Mouse (Mus musculus) forebrain, embryonic 16.5 days (tissue): ENCODE results near the gene Abcb4. TPM values are rescaled to one million over a fixed set of nuclear protein-coding genes. Genes with fewer than 3 reads are reported as not detected.

Experiments used
- ATAC-seq: fragments of 200-750 bp; cut with Nextera tagmentation; 2 replicates; pipeline ENCODE4 v1.8.0; 2017; ENCODE audit warnings: mild to moderate bottlenecking, moderate library complexity
- H3K27ac ChIP-seq: fragments of 300-500 bp; sonication (generic); 2 replicates; pipeline ENCODE4 v1.5.1; 2014; ENCODE audit warnings: low read length, control low read depth
- H3K27me3 ChIP-seq: fragments of 300-500 bp; sonication (generic); replicated peaks from 2 replicates; pipeline ENCODE4 v1.6.1; 2014; ENCODE audit warnings: low read length; ENCODE audit not compliant: control insufficient read depth, insufficient read depth
- H3K36me3 ChIP-seq: fragments of 300-500 bp; sonication (generic); 2 replicates; pipeline ENCODE4 v1.6.1; 2014; ENCODE audit not compliant: control insufficient read depth, insufficient read depth
- H3K4me1 ChIP-seq: fragments of 300-500 bp; sonication (generic); replicated peaks from 2 replicates; pipeline ENCODE4 v1.6.1; 2014; ENCODE audit warnings: low read length; ENCODE audit not compliant: control insufficient read depth, insufficient read depth
- H3K4me2 ChIP-seq: fragments of 300-500 bp; sonication (generic); 2 replicates; pipeline ENCODE4 v1.6.1; 2014; ENCODE audit warnings: mild to moderate bottlenecking, low read length, control low read depth
- H3K4me3 ChIP-seq: fragments of 300-500 bp; sonication (generic); replicated peaks from 2 replicates; pipeline ENCODE4 v1.5.1; 2014; ENCODE audit warnings: mild to moderate bottlenecking, low read length, control low read depth
- H3K9ac ChIP-seq: fragments of 300-500 bp; sonication (generic); replicated peaks from 2 replicates; pipeline ENCODE4 v1.6.1; 2014; ENCODE audit warnings: low read depth, low read length, control low read depth
- H3K9me3 ChIP-seq: fragments of 300-500 bp; sonication (generic); 2 replicates; pipeline ENCODE4 v1.6.1; 2016; ENCODE audit warnings: low read length; ENCODE audit not compliant: control insufficient read depth
- WGBS: fragments of 180-500 bp; shearing (Covaris S2); extraction: QIAGEN DNeasy Blood & Tissue Kit; methylation state at CpG from one replicate; pipeline ENCODE4 v1.1.7; 2014; 5-methylcytosine and 5-hydroxymethylcytosine counted together
- polyA plus RNA-seq: library from polyadenylated mRNA; unstranded; fragments of >200 nt; fragmentation: Nextera tagmentation; extraction: Ambion mirVana; gene quantifications from 2 replicates; pipeline ENCODE4 v1.2.1, GENCODE M21; 2015

Gene Abcb4
- polyA plus RNA-seq, 1 experiment from 2014 or later: 0.76 TPM

DNA sequence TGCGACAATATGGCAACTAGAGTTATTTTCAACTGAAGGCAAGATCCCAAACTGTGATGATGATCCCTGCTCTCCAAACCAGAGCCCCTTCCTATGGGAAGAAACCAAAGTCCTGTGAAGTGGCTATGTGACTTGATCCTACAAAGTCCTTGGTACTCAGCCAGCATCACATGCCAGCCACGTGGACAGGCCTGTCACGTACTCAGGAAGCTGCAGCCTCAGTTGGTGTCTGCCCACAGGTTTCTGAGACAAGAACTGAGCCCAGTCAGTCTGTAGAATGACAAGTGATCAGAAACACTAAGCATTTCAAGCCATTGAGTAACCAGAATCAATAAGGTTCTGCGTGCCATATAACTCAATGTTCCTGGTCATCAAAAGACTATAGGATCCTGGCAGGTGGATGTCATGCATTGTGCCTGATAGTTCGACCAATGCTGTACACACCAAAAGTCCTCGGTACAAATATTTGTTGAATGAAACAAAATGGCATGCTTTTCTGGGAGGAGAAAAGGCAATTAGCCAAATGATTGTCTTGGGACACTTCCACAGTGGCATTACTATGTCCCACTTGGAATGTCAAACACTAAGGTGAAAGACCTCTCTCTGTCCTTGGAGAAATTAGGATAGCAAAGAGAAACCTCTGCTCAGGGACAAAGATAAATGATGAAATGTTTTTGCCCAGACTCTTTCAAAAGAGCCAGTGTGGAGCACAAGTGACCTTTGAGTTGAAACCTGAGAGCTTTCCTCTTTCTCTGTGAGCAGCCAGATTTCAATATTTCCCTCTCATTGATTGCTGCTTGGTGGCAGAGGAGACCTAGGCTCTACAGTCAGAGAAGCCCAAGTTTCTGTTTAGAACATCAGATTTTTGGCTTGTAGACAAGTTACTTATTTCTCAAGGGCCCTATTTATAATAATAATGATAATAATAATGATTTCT lies 20.3 kb upstream of the Abcb4 start:
- WGBS: 88% methylated on average over 6 of the region's 6 CpGs
- no peak for ATAC-seq
- no peaks in the 10 kb centered on the region for H3K9me3 ChIP-seq

DNA sequence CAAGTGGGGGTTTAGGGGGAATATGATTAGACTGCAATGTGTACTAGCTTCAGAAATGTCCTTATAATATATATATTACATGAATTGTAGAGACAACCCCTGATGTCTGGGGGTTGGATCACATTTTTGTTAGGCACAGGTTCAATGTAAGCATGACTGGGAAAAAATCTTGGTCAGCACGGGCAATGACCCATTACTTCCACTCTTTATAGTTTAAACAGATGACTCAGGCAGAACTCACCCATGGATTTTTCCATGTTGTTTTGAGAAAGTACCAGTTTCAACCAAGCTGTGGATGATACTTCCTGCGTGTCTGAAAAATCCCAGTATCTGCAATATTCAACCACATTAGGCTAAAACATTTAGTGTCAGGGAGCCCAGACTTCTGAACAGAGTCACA lies 16.4 kb upstream of the Abcb4 start:
- no peaks in the 10 kb centered on the region for H3K36me3 ChIP-seq
- no peak overlapping the region for H3K4me3 ChIP-seq
- no peaks in the 10 kb centered on the region for H3K4me1 ChIP-seq
- H3K4me2 ChIP-seq: no peak overlapping the region
- no peak for ATAC-seq
- WGBS: 93% methylated on average over 2 of the region's 2 CpGs
- no peaks in the 10 kb centered on the region for H3K9me3 ChIP-seq
- no peak overlapping the region for H3K27ac ChIP-seq
- H3K27me3 ChIP-seq: no peaks in the 10 kb centered on the region
- H3K9ac ChIP-seq: no peak overlapping the region

More for the DNA sequence above, 20.3 kb upstream of the Abcb4 start:
- Histone ChIP-seq H3K4me3 (no peak overlapping the region), H3K9ac (no peak overlapping the region), H3K4me2 (no peak overlapping the region), H3K27me3 (no peaks in the 10 kb centered on the region), H3K4me1 (no peaks in the 10 kb centered on the region), H3K36me3 (no peaks in the 10 kb centered on the region), H3K27ac (no peak overlapping the region)

DNA sequence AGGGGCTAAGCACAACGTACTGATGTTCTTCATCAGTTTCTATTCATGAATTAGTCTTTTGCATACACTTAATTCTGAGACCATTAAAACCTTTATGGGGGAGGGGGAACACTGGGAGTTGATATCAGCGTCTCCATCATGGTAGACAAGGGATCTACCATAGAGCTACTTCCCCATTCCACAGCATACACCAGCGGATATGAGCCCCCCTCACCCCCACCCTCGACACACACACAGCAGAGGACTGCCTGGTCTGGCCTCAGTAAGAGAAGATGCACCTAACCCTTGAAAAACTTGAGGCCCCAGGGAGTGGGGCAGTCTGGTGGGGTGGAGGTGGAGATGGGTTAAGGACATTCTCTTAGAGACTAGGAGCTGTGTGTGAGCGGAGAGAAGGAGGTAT lies 15.7 kb upstream of the Abcb4 start:
- no peak for ATAC-seq
- WGBS: 81% methylated on average over 5 of the region's 5 CpGs
- H3K4me1 ChIP-seq: no peaks in the 10 kb centered on the region
- H3K36me3 ChIP-seq: no peaks in the 10 kb centered on the region
- no peak overlapping the region for H3K4me3 ChIP-seq
- H3K27ac ChIP-seq: no peak overlapping the region
- H3K9ac ChIP-seq: no peak overlapping the region
- no peaks in the 10 kb centered on the region for H3K9me3 ChIP-seq
- no peak overlapping the region for H3K4me2 ChIP-seq
- H3K27me3 ChIP-seq: no peaks in the 10 kb centered on the region

DNA sequence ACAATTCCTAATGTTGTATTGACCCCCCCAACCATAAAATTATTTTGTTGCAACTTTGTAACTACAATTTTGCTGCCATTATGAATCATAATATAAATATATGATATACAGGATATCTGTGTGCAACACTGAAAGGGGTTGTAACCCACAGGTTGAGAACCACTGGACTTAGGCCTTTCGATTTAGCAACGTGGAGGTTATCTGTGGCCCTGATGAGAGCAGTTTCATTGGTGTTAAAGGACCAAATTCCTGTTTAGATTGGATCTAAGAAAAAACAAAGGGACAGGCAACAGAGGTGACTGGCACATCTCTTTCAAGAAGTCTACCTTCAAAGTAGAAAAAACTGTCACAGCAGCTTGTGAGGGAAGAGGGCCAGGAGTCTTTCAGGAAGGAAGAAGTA lies 7.7 kb upstream of the Abcb4 start:
- Histone ChIP-seq H3K27ac (no peak overlapping the region), H3K27me3 (no peaks in the 10 kb centered on the region), H3K4me2 (no peak overlapping the region), H3K9me3 (no peaks in the 10 kb centered on the region), H3K4me3 (no peak overlapping the region), H3K9ac (no peak overlapping the region), H3K4me1 (no peaks in the 10 kb centered on the region), H3K36me3 (no peaks in the 10 kb centered on the region)
- 87% methylated on average over 2 of the region's 2 CpGs for WGBS
- no peak for ATAC-seq

DNA sequence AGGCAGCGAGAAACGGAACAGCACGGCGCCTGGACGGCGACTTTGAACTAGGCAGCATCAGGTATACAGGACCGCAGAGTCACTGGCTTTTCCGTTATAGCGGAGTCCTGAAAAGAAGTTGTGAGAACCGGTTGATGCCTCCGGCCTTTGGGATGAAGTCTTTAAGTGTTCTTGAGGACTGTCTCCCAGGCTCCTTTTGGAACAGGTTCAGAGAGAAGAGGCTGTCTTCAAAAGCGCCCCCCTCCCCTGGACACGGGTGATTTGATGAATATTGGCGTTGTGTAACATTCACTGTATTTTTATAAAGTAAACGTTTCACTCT lies 548 bp downstream of the Abcb4 start:
- Histone ChIP-seq H3K4me3 (peak overlapping the region; percentile 65), H3K27me3 (no peaks in the 10 kb centered on the region), H3K4me2 (peak overlapping the region; percentile 83), H3K27ac (no peak overlapping the region), H3K4me1 (peaks cover 12% of the 10 kb centered on the region), H3K9ac (peak overlapping the region; percentile 68), H3K9me3 (no peaks in the 10 kb centered on the region), H3K36me3 (no peaks in the 10 kb centered on the region)
- ATAC-seq: no peak
- 6% methylated on average over 15 of the region's 15 CpGs for WGBS

DNA sequence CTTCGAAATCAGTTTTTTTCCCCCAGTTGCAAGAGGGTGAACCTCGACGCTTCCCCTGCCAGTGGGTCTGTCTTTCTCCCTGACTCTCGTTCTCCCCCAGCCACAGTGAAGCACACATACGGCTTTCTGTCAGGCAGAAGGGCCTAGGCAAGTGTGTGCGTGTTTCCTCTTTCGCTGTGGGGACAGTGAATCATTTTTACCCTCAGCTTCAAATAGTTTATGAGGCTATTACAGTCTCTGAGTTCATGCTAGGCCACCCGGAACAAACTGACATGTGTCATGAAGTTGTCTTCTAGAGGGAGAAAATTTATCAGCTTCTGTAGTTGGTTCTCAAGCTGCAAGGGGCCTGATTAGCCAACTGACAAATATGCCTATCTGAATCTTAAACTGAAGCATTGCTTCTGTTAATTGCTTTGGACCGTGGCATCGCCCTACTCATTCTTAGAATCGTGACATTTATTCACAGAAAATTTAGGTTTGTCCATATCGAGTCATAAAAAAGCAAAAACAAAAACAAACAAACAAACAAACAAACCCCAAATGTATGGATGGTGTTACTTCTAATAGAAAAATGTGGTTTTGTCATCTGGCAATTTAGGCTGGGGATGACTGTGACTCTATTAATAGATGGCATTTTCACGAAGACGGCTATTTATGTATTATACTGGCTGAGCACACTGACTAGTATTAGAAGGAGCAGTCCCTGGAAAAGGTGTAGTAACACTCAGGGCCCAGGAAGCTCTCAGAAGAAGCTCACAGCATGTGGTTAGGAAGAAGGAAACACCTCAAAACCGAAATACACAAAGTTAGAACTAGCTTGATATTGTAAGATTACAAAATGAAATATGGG lies 1.3 kb downstream of the Abcb4 start:
- Histone ChIP-seq H3K4me1 (peaks cover 12% of the 10 kb centered on the region), H3K9me3 (no peaks in the 10 kb centered on the region), H3K27ac (no peak overlapping the region), H3K4me2 (no peak overlapping the region), H3K27me3 (no peaks in the 10 kb centered on the region), H3K9ac (no peak overlapping the region), H3K4me3 (no peak overlapping the region), H3K36me3 (no peaks in the 10 kb centered on the region)
- no peak for ATAC-seq
- WGBS: 76% methylated on average over 15 of the region's 15 CpGs

DNA sequence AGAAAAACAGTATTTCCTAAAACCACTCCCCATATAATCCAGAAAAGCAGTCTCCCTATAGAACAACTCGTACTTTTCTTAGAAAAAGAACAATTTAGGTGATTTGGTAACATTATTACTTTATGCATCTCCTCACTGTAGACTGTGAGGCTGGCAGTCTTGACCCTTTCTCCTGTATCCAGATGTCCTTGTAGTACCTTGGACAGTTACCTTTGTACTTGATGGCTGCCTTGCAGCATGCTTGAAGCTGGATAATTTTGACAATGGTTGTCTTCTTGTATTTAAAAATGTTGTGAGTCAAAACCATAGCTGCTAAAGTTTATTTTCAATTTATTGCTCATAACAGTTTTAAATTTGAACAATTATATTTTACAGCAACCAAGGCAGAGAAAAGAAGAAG lies 2.7 kb downstream of the Abcb4 start:
- Histone ChIP-seq H3K9me3 (no peaks in the 10 kb centered on the region), H3K4me3 (no peak overlapping the region), H3K27me3 (no peaks in the 10 kb centered on the region), H3K4me1 (peaks cover 12% of the 10 kb centered on the region), H3K4me2 (no peak overlapping the region), H3K27ac (no peak overlapping the region), H3K9ac (no peak overlapping the region), H3K36me3 (no peaks in the 10 kb centered on the region)
- WGBS: 86% methylated on average over 1 of the region's 1 CpGs
- ATAC-seq: no peak

DNA sequence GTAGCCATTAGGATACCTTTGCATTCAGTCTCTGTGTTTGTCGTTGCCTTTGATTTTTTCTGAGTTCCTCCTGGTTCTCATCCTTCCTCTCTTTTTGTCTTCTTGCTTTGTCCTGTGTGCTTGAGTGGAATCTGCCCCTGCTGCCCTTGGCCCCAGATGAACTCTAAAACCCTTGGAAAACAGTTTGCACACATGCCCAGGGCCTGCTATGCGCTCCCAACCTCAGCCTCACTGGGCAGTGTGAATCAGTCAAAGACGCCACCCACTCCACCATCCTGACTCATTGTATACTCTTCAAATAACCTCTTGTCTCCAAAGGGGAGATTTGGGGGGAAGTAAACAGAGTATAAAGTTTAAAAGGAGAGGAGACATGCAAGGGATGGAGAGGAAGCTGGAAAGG lies 4.7 kb downstream of the Abcb4 start:
- Histone ChIP-seq H3K27me3 (no peaks in the 10 kb centered on the region), H3K4me1 (peaks cover 4% of the 10 kb centered on the region), H3K36me3 (no peaks in the 10 kb centered on the region), H3K4me2 (no peak overlapping the region), H3K4me3 (no peak overlapping the region), H3K9me3 (no peaks in the 10 kb centered on the region), H3K27ac (no peak overlapping the region), H3K9ac (no peak overlapping the region)
- 63% methylated on average over 3 of the region's 3 CpGs for WGBS
- ATAC-seq: no peak

DNA sequence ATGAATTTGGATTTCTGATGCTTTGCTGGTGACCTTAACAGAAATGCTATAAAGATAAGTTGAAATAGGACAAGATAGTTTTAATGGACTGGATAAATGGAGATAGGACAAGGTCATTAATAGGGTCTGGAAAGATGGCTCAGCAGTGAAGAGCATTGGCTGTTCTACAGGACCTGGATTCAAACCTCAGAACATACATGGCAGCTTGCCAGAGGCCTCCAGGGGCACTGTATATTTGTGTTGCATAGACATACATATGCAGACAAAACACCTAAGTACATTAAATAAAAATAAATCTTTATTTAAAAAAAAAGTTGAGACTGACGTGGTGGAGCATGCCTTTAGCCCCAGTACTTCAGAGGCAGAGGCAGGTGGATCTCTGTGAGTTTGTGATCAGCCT lies 7.5 kb downstream of the Abcb4 start:
- H3K4me3 ChIP-seq: no peak overlapping the region
- H3K9ac ChIP-seq: no peak overlapping the region
- WGBS: 92% methylated on average over 1 of the region's 1 CpGs
- no peaks in the 10 kb centered on the region for H3K4me1 ChIP-seq
- H3K36me3 ChIP-seq: no peaks in the 10 kb centered on the region
- H3K27ac ChIP-seq: no peak overlapping the region
- no peak for ATAC-seq
- H3K27me3 ChIP-seq: no peaks in the 10 kb centered on the region
- H3K9me3 ChIP-seq: no peaks in the 10 kb centered on the region
- H3K4me2 ChIP-seq: no peak overlapping the region
